Mouse (Mus musculus) induced T-regulatory cell, adult 2 months (primary cell): Measurements from ENCODE around the gene Cdc123.

Experiments
- DNase-seq: peaks from one replicate; pipeline ENCODE4 v3.0.0-alpha.2; 2012; ENCODE audit warnings: low read depth

Gene Cdc123

DNA sequence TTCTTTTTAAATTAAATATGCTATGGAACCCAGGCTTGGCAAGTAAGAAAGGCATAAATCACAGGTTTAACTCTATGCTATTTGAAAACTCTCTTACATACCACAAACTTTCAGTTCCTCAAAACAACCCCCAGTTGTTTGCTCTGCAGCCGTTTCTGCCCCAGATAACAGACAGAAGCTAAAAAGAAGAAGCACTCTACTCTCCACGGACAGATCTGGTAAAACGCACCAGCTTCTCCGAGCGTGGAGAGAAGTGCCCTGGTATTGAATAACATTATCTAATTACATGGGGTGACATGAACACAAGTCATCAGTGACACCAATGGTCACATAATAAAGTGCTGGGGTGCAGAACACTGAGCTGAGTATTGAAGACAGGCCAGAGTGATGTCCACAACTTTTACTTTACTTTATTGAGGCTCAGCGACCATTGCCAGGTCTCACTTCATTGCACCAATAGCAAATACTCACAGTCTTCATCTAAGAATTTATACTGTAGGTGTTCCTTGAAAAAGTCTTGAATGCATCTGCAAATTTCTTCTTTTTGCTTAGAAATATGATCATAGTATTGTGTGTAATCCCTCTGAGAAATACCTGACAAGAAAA lies 40.4 kb downstream of the Cdc123 start:
- DNase-seq, result no peak

DNA sequence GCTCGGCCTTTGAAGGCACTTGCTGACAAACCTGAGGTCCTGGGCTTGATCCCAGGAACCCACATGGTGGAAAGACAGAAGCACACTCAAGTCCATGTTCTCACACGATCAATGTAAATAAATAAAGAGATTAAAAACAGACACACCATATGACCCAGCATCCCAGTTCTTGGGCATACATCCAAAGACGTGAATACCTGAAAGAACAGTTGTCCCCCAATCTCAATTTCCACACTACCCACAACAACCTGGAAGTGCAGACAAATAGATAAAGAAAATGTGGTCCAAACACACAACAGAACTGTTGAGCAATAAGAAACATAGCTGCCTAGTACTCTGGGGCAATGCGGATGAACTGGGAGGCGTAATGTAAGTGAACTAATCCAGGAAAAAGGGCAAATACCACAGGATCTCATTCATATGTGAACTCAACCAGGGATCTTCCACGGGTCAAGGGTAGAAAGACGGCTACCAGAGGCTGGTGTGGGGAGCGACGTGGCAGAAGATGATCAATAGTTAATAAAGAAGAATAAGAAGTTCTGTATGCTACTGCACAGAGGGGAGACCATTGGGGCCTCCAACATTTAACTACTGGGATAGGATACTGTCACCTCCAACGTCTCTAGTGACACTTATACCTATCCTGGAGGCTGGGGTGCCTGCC lies 42.9 kb downstream of the Cdc123 start:
- DNase-seq, result no peak

DNA sequence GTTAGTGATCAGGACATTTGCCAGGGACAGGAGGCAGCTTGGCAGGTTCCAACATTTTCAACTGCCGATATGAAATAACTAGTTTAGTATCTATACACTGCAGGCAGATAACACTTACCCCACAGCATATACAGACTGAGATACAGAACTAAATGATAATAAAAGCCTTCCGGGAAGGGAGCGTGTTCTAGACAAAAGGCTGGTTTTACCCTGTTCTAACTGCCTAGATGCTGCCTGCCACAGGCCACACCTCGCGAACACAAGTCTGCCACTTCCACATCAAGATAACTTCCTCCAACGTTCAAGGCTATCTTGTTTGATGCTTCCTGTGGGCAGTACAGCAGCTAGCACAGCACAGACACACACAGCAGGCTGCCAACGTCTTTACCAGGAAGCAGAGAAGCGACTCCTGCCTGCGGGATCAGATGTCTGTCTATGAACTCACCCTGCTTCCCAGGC lies 43.8 kb downstream of the Cdc123 start:
- DNase-seq, result no peak

DNA sequence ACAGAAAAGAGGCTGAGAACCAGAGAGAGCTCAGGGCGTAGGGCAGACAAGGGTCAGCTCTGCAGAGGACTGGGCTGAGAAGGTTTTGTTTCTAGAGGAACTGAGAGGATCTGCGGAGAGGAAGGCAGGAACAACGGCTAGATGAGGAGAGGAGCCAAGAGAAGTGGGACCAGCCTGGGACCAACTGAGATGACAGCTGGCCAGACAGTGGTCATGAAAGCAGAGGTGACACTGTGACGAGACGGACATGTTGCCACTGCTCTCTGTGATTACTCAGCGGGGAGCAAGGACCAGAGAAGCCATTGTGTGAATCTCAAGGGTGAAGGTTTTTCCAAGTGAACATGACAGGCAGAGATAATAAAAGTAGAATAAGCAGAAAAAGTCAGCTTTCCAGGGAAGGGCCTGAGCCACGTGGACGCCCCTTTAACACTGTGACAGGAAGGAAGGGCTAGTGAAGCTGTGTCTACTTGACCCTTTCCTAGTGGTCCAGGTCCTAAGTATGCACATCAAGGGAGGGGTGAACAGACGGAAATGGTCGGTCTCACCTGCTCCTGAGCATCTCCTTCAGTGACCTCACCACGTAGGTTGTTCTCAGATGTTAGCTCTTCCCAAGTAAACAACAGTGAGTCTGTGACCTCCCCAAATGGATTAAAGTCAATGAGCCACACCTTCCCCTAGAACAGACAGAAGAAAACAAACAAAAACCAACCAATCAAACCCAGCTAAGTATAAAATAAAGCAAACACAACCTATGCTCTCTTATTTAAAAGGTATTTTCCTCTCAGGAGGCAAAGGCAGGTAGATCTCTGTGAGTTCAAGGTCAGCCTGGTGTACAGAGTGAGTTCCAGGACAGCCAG lies 46.9 kb downstream of the Cdc123 start:
- no peak for DNase-seq

DNA sequence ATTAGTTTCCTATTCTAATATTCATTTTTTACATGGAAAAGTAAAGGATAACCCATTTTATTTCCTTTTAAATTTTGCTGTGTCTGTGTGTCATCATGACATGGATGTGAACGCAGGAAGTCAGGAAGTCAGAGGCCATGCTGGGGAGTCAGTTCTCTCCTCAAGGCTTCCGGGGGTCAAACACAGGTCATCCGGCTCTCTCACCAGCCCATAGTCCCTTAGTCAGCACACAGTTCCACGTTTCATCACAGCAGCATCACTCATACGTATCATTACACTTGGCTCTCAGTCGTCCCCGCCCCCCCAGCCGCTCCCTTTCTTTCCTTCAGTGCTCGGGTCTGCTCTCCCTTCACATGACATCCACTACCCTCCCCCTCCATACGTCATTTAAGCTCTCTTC lies 51.2 kb downstream of the Cdc123 start:
- DNase-seq, result no peak

DNA sequence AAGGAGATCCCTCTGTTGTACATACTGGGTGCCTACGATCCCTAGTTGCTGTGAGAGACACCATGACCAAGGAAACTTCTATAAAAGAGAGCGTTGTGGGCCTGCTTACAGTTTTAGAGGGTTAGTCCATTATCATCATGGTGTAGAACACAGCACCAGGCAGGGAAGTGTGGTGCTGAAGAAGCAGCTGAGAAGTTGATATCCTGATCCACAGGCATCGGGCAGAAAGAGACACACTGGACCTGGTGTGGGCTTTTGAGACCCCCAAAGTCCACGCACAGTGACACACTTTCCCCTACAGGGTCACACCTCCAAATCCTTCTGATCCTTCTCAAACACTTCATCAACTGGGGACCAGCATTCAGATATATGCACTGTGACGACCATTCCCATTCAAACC lies 52.9 kb downstream of the Cdc123 start:
- no peak for DNase-seq

DNA sequence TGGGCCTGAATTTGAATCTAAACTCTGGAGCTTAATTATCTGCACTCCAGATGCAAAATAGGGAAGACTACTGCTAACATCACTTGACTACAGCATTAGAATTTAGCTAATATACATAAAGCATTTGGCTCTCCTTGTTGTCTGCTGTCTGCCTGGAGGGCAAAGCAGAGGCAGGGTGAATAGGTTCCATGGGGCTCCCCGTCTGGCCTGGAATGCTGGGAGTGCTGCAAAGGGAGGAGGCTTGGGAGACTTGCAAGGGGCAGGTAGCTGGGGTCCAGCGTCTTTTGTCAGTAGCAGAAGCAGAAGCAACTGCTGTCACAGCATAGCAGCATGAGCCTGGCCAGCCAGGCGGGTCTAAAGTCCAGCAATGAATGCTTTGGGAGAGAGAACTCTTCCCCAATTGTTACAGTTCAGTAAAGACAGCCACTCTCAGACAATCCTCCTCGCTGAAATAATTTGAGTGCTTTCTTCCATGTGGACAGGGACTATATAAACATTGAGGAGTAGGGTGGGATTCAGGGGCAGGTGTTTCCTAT lies 55.3 kb downstream of the Cdc123 start:
- no peak for DNase-seq

DNA sequence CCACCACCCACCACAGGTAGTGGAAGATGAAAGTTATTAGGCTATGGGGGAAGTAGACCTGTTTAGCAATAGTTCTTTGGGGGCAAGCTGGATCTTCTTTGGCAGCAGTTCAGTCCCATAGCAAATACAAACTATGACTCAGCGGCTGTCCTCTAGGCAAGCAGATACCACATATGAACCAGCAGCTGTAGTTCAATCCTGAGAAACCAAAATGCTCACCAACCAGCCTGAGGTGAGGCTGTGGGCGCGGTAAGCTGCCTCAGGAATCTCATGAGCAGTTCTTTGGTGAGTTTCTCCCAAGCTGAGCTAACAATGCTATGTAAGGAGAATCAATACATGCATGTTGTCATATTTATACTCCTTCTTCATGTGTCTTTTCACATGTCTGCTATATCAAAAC lies 57.6 kb downstream of the Cdc123 start:
- DNase-seq, result no peak

DNA sequence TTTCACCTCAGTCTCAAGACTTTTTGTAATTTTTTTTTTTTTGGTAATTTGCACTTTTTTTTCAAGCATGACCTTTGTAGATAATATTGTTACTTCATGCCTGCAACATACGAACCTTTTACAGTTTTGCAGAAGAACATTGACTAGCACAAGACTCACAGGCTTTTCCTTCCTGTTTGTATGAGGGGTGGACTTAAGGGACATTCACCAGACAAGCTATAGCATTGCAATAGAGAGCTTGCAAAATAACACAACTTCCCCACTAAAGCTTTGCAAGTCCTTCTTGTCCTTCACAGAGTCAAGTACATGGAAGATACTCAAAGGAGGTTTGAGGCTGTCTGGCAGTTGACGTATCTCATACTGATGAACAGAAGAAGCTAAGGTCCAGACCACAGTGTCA lies 72.5 kb downstream of the Cdc123 start:
- DNase-seq, result no peak

DNA sequence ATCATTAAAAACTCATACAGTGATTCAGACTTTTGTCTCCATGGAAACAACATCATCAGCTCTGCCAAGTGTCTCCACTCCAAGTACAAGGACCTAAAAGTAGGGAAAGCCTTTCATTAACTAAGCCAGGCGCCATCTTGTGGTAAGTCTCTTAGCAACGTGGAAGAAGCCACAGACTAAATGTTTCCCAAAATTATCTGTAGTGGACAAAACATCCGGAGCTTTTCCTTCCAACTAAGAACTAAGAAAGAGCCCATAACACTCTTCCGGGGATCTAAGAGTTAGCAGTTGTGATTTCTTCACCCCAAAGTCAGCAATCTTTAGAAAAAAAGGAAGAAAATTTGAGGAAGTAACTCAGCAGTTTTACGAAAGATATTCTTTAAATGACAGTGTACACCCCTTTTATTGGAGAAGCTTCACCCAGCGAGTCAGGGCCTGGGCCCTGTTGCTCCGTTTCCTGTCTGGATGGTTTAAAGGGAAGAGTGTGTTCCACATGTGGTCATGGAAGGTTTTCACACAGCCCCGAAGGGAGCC lies 74.2 kb downstream of the Cdc123 start:
- peak; percentile 45 for DNase-seq

DNA sequence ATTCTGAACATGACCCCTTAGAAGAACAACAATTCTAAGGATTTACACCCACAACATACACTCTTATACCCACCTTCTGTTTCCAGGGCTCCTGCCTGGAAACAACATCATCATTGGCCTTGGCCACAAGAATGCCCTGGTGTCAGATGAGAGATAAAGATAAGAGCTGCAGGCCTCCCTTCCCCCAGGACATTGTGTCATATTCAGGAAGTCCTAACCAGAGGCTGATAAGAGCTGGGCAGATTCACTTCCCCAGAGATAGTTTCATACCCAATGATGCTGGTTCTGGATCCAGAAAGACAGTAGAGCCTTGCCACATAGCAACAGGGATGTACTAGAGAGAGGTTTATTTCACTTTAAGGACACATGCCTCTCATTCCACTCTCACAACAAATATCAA lies 75.3 kb downstream of the Cdc123 start:
- no peak for DNase-seq

DNA sequence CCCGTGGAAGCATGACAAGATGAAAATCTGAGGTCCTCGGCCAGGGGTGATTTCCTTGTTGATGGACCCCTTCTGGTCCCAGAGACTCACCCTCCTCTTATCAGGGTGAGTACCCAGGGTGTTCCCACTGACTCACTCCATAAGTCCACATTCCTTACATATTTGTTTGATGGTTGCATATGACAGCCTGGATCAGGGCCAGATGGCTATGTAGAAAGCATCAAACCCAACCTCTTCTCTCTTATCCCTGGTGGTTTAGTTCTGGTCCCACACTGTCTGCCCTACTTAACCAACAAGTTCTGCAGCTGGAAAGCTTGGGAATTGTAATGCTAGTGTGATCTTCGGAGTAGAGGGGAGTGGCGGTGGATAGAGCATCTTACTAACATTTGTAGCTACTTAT lies 76.0 kb downstream of the Cdc123 start:
- DNase-seq, result no peak

DNA sequence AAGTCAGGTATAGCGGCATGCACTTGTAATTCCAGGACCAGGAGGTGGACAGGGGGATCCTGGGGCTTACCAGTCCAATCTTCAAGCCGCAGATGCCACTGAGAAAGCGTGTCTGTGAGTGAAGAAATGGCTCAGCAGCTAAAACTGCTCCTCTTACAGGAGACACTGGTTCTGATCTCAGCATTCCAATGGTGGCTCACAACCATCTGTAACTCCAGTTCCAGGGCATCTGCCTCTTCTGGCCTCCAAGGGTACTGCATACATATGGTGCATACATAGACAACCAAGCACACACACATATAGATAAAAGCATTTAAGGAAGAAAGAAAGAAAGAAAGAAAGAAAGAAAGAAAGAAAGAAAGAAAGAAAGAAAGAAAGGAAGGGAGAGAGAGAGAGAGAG lies 82.9 kb downstream of the Cdc123 start:
- no peak for DNase-seq

DNA sequence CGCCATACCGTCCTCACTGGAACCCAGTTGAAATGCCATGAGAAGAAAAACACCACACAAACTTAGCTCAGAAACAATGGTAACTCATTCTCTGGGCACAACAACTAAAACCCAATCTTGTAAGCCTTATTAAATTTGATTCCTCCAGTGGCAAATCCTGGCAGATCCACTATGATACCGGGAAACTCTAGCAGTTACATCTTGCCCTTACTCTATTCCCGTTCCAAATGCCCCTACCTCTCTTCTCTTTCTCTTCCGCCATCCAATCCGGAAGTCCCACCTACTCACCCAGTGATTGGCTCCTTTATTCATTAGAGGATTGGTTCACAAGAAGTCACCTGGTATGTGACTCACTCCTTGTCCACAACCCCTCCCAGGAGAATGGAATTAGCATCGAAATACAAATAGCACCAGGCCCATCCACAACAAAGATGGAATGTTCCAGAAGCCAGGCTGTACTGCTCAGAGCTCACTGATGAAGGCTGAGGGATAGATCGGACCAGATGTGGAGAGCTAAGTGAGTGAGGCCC lies 84.4 kb downstream of the Cdc123 start:
- no peak for DNase-seq

DNA sequence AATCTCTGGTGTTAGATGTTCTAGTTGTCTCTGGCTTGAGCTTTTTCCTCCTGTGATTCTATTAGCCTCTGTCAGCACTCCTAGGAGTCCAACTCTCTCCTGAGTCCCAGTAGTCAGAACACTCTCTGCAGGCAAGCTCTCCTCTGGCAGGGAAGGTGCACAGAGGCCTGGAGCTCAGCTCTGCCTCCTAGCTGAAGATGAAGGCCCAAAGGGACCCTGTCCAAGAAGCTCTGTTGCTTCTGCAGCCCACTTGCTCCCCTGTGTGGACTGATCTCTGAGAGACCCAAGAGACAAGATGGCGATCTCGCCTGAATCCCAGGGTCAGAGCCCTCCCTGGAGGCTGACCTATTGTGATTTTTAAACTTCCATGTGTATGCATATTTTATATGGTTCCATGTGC lies 86.4 kb downstream of the Cdc123 start:
- DNase-seq, result no peak

DNA sequence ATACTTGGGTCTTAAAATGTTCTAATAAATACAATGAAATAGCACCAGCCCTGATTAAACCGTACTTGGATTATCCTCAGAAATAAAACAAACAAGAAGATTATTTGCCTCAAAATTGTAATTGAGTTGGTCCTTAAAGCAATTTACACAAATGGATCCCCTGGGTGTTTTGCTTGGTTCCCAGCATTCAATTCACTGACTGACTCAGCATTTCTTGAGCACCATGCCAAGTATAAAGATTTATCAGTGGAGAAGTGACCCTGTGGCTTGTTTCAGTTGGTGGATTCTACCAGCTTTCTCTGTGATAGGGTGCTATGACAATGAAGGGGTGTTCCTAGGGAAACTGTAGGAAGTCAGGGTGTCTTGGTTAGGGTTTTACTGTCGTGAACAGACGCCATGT lies 94.1 kb downstream of the Cdc123 start:
- no peak for DNase-seq

DNA sequence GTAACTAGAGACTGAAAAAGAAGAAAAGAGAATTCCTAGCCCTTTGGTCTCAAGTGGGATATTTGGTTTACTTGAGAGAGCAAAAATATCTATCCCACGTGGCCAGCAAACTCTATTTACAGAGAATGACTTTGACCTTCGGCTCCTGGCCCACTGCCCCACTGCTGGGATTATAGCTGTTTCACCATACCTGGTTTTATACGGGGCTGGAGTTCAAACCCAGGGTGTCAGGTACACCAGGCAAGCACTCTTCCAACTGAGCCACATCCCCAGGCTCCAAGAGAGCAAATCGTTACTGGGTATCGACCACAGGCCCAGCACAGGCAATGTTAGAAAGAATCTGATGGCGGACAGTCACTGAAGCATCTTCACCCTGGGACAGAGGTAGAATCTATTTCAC lies 95.8 kb downstream of the Cdc123 start:
- DNase-seq, result no peak

DNA sequence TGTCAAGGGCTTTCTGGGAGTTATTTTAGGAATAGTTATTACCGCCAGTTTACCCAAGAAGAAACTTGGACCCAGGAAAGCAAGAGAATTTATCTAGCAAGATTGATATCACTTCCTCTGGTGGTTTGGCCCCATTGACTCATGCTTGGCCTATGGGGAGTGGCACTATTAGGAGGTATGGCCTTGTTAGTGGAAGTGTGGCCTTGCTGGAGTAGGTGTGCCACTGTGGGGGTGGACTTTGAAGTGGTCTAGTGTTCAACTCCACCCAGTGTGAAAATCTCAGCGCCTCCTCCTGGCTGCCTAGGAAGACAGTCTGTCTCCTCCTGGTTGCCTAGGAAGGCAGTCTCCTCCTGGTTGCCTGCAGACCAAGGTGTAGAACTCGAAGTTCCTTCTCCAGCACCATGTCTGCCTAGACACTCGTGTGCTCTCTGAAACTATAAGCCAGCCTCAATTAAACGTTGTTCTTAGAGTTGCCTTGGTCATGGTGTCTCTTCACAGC lies 97.4 kb downstream of the Cdc123 start:
- no peak for DNase-seq

DNA sequence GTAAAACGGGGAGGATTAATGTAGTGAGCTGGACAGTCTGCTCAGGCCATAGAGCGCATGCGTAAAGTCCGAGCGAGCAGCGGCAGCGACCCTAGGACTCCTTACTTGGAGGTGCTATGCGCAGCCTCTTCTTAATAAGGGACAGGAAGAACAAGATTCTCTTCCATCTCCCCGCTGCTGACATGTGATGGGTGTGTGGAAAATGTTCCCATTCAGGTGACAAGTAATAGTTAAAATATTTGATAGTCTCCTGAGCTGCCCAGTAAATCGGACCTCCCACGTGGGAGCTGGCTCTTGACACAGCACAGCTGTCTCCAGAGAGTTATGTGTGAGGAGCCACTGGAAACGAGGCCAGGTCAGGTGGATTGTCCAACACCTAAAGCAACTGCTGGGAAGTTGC lies 98.4 kb downstream of the Cdc123 start:
- DNase-seq, result no peak
